Mouse (Mus musculus) NIH3T3 (cell line): ENCODE results near the gene Ncaph2.

Experiments
- DNase-seq: peaks from one replicate; pipeline ENCODE4 v3.0.0-alpha.2; 2012; ENCODE audit warnings: low read depth

Ncaph2 gene

DNA sequence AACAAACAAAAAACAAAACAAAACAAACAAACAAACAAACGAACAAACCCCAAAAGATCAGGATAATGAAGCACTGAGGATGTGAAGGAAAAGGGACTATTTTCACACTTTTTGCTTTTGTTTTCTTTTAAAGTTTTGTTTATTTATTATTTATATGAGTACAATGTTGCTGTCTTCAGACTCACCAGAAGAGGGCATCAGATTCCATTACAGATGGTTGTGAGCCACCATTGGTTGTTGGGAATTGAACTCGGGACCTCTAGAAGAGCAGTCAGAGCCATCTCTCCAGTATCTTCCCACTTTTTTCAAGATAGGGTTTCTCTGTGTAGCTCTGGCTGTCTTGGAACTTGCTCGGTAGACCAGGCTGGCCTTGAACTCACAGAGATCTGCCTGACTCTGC is 12.2 kb upstream of the Ncaph2 start:
- DNase-seq = no peak

GRCm38 (mm10) chr15:89350447-89350846 is 5.1 kb upstream of the Ncaph2 start:
- DNase-seq = no peak

DNA sequence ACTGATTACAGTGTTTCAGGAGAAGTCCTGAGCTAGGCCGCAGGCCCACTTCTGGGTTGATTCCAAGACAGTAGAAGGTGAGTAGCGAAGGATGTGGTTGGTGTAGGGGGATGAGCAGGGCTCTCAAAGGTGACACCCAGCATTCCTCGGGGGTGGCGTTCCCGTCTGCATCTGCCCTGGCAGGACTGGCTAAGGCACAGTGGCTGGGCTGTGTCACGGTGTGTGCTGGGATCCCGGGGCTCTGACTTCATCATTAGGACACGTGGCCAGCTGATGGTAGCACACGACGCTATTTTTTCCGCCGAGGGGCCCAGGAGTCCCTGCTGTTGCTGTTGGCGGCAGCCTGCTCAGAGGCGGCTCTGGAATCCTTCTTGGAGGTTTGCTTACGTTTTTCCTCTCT is 4.2 kb upstream of the Ncaph2 start:
- no peak for DNase-seq

GRCm38 (mm10) chr15:89352054-89352453 is 3.5 kb upstream of the Ncaph2 start:
- no peak for DNase-seq

DNA sequence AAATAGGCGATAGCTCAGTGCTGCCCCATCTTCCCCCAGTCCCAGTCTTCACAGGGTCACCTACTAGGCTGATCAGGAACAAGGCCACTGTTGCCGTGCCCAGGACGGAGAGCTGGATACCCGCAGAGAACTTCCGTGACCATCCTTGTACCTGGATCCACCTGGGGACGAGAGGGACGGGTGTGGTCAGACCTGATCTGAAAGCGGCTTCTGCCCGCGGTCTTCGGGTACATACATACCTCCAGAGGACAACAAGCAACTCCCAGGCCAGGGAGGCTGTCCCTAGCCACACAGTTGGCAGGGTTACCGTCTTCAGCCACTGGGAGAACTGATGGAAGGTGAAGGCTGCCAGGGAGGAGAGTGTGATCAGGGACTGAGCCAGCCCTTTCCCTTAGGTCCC is 2.7 kb upstream of the Ncaph2 start:
- DNase-seq = no peak

DNA sequence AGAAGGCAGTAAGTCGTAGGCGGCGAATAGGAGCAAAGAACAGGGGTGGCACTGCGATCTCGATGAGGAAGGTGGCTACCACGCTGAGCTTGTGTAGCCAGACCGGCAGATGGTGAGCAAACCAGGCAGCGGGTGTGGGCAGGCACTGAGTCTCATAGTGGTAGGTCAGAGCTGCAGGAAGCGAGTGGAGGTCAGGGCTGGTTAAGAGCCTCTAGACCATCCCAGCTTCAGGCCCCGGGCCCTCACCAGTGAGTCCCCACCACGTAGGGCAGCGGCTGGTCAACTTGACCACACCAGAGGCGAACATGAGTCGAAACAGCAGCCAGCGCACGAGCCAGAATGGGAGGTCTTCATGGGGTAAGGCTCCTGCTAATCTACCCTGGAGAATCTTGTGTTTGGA is 1.7 kb upstream of the Ncaph2 start:
- no peak for DNase-seq

DNA sequence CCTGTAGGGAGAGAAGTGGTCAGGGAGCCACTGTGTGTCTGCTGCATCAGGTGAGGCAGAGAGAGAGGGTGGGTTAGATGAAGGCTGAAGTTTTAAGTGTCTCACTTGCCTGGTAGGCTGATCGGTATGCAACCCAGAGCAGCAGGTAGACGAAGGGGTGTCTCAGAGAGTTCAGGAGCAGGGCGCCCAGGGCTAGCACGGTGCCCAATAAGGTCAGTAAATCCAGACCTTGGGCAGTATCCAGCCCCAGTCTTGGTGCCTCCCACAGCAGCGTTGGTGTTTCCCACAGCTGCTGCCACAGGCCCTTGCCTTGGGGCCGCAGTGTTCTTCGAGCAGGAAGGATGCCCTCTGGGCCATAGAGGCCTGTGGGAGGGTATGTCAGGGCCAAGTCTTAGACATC is 1.1 kb upstream of the Ncaph2 start:
- peak; percentile 14 for DNase-seq

GRCm38 (mm10) chr15:89356372-89356771 is 853 bp downstream of the Ncaph2 start:
- peak; percentile 98 for DNase-seq

DNA sequence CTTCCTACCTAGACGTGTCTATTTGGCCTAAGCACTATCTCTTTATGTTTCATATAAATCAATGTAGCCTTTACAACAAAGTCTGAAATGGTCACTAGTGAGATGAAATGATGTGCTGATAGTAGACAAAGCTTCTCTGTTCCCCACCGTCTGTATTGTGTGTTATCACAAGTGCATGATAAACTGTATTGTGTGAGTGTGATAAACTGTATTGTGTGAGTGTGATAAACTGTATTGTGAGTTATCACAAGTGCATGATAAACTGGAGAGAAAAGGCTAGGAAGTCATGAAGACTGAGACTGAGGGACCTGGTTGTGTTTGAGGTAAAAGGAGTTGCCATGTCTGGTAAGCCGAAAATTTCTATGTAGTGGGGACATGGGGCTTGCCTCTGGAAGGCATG is 3.3 kb downstream of the Ncaph2 start:
- DNase-seq = no peak

DNA sequence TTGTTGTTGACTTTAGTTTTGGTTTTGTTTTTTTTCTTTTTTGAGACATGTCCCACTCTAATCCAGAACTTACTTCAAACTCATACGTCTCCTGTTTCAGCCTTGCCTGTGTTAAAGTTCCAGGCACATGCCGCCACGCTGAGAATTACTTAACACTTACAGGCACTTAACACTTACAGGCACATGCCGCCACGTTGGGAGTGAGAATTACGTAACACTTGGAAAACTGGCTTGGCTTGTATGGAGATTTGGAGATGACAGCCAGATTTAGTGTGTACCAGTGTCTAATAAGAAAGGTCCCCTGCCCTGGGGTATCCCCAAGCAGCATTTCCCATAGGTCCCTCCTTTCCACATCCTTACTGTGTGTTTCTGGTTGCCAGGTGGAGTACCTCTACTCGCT is 7.5 kb downstream of the Ncaph2 start:
- DNase-seq = no peak

- no peak for DNase-seq
Measured at GRCm38 (mm10) chr15:89365141-89365551, 9.6 kb downstream of the Ncaph2 start.

GRCm38 (mm10) chr15:89372068-89372467 is 16.5 kb downstream of the Ncaph2 start:
- DNase-seq = no peak

DNA sequence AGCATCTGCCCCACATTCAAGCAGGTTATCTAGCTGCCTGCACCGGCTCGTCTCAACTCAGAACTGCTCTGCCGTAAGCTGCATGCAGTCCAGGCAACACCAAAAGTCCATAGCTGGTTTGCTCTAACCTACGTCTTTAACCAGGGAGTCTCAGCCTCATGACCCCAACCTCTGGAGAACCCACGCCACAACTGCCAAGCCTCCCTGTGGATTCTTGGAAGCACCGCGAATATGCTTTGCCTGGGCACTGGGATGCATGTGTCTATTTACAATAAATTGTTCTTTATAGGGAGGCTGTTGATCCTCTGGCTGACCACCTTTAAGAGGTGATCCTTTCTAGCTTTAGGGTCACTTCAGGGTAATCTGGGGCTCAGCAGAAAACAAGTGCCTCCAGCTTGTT is 17.0 kb downstream of the Ncaph2 start:
- no peak for DNase-seq

DNA sequence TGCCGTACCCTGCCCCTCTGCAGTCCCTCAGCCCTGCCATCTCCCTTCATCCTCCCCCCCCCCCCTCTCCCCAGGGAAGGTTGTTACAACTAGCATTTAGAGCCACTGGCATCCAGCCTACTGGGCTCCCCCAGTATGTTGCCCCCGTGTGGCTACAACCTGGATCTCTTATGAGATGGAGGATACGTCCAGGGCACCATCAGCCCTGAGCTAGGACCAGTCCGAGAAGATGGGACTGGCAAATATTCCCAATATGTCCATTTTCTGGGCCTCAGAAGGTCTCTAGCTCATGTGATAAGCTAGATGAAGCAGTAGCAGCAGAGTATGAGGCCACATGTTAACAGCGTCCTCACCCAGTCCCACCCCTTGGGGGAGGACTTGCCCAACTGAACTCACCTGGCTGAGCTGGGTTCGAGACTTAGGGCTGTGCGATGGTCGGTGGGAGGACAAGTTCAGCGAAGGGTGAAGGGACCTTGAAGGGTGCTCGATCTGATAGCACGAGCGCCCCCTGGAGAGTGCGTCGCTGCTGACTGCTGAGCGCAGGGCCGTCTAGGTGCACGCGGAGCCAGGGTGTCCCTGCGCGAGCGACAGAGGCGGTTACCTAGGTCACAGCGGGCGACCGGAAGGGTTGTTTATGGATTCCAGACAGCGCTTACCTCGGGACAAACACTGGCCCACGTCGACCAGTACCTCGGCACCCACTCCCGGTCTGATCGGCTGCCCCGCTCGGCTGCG is 17.7 kb downstream of the Ncaph2 start:
- DNase-seq = peak; percentile 89

GRCm38 (mm10) chr15:89373762-89374248 is 18.3 kb downstream of the Ncaph2 start, which contains the start of gene Sco2:
TSS of gene Sco2 (minus strand) at chr15:89373846.
- DNase-seq = peak; percentile 96

- DNase-seq = no peak
Measured at GRCm38 (mm10) chr15:89374340-89374739, 18.8 kb downstream of the Ncaph2 start.

GRCm38 (mm10) chr15:89374801-89375534 is 19.4 kb downstream of the Ncaph2 start:
- DNase-seq = no peak

DNA sequence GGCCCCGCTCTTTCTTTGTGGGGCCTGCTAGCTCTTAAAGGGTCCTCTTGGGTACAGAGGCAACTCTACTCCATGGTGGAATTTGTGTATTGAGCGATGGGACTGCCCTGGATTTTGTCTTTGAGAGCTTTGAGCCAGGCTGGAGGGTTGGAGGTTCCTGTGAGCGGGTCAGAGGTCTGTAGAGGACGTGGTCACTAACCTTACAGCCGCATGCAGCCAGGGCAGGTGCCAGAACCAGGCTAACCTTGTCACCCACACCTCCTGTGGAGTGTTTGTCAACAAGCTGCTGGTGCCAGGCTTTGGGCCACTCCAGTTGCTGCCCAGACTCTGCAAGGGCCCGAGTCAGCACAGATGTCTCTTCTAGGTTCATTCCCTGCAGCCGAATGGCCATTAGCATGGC is 20.5 kb downstream of the Ncaph2 start:
- DNase-seq = no peak

DNA sequence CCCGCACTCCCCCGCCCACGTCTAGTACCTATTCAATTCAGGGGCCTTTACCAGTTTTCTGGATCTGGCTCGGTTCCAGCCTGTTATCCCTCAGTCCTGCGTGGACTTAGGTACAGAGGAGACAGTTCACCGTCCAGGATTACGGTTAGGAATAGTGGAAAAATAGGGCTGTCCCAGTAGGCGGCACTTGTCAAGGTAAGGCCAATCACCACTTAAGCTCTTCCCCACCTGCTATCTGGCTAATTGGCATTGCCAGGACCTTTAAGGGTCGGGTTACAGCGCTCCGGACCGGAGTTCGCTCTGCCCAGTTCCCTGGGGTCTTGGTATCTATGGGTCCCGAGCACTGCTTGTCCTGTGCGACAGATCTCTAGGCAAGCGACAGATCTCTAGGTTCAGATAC is 21.4 kb downstream of the Ncaph2 start, which contains the start of gene Tymp:
Tymp (minus strand) TSS at position 83 of the 400 bp plus-strand sequence.
- no peak for DNase-seq

DNA sequence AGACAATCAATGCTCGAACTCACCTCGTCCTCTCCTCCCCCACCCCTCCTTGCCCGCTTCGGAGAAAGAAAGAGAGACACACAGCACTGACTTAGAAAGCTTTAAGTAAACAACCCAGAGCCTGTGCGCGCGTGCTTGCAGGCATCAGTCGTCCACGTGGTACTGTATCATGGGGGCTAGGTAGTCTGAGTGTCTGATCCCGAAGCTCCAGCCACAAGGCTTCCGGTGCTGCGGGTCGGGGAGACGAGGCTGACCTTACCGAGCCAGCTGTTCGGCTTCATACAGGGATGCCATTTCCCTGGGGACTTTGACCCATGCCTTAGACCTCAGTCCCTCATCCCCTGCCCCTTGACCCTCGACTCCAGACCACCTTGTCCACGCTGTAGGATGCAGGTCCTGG is 21.8 kb downstream of the Ncaph2 start:
- no peak for DNase-seq

- DNase-seq = no peak
Measured at GRCm38 (mm10) chr15:89377938-89378828, 22.7 kb downstream of the Ncaph2 start.

- DNase-seq = no peak
Measured at GRCm38 (mm10) chr15:89378831-89379401, 23.4 kb downstream of the Ncaph2 start, which contains the start of gene Odf3b. TSS of gene Odf3b (minus strand) at chr15:89379282.
